Mouse (Mus musculus) kidney, postnatal 10 days (tissue): Measurements from ENCODE around the gene Cyp2d12.
"Not testable (repeated sequence)": the region's sequence is repeated elsewhere in the genome, so short reads cannot be mapped to it uniquely, and the experiment has no call there.

Experiments used
- DNase-seq: peaks from one replicate; pipeline ENCODE4 v3.0.0; 2021; ENCODE audit warnings: mixed read lengths

The Cyp2d12 gene

DNA sequence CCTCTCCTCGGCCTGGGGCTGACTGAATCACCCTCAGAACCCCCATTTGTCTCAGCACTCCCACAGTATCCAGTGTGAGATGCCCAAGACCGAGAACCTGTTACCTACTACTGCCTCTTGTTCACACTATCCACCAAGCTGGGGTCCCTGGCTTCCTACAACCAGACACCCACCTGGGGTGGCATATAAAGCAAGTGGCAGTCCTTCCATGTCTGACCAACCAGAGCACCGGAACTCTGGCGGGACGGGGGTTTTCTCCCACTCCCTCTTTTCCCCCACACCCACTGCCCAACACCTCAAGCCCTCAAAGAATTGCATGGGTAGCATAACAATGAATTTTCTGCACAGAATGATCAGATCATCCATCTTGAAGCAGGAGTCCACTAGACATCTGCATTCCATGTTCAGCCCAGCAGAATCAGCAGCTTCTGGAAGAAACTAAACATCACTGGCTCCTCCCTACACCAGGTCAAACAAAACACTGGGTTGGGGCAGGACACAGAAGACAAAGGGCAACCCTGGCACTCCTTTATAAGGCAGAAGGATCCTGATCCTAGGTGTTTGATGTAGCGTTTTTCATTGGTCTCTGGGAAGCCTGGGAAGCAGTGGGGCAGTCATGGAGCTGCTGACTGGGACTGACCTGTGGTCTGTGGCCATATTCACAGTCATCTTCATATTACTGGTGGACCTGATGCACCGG lies at the start of gene Cyp2d12:
Gene Cyp2d12, plus strand, starts transcription at position 542 of the 700 bp plus-strand sequence.
- no peak for DNase-seq

DNA sequence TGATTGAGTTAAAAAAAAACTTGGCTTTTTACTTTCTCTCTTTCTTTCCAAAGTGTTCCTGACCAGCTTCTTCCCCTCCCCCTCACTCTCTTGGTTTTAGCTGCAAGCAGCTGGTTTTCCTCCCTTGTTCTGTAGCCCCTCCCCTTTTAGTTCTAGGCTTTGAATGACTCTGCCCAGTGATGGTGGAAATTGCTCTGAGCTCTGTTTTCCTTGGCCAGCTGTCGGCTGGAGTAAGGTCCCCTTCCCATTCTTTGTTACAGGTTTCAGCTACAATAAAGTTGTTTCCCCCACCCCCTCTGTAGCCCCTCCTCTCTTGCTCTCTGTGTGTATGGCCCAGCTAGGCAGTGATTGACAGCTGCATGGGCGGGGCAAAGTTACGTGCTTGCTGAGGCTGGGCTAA lies 47.9 kb upstream of the Cyp2d12 start:
- no peak for DNase-seq

DNA sequence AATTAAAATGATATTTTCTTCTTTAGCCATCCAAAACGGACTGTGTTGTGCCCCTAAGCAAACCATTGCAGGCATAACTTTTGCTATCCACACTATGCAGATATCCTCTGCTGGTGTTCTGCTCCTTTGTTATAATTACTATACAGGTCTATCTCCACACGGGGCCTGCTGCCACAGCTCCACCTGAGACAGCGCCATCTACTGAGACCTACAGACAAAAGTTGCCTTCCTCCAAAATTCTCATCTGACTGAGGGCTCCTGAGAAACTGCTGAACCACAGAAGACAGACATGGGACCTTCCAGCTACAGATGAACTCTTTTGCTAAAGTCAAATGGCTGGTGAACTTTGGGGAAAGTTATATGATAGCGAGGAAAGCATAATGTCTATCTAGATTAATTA lies 47.1 kb upstream of the Cyp2d12 start:
- not testable (repeated sequence) for DNase-seq

DNA sequence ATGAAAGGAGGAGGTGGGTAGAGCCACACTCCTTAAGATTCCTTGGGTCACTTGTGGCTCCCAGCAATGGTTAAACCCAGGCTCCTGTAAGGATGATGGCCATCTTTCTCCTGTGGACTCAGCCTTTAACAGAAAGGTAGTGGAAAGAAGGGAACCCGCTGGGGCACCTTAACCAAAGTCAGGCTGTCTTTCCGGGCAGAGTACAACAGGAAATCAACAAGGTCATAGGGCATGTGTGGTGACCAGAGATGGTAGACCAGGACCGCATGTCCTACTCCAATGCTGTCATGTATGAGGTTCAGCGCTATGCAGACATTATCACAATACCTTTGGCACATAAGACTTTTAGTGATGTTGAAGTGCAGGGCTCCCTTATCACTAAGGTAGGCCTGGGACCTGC lies 45.4 kb upstream of the Cyp2d12 start:
- DNase-seq, result not testable (repeated sequence)

DNA sequence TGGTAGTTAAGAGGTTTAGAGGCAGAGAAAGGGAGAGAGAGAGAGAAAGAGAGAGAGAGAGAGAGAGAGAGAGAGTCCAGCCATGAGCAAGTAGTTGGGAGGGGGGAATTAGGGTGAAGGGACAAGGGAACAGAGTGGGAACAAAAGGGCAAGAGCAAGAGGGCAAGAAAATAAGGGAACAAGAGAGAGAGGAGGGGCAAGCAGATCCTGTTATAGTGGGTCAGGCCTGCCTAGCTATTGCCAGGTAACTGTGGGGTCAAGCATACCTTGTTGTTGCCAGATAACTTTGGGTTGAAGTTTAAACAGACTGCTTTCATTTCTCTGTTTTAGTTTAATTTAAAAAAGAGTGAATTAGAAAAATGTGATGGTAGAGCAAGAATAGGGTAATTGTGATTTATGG lies 44.4 kb upstream of the Cyp2d12 start:
- not testable (repeated sequence) for DNase-seq

DNA sequence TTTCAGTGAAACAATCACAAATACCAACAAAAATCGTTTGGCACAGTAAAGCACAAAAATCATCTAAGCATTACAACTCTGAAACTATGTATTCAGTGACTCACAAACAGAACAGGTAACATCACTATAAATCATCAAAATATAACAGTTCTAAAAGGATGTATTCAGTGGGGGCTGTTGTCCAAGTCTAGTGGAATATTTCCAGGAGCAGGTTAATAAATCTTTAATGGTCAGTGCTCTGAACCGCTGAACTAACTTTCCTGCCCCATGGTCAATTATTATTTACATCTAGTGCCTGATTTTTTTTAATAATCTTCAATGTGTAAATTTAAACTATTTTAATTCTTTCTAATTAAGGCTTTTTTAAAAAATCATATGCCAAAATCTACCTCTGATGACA lies 42.8 kb upstream of the Cyp2d12 start:
- DNase-seq, result not testable (repeated sequence)

DNA sequence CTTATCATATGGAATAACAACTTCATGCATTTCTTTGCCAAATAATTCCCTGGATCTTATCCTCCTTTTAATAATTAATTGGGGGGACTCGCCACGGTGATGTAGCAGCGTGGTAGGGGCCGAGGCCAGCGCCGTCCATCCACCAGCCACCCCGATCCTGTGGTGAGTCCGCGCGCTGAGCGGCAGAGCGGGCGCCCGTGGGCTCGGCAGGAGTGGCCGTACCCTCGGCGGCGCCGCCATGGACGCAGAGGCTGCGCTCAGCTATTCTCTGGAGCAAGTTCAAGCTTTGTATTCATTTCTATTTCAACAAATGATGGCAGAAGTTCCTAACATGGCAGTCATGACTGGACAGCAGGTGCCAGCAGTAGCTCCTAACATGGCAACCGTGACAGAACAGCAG lies 38.7 kb upstream of the Cyp2d12 start:
- DNase-seq, result not testable (repeated sequence)

DNA sequence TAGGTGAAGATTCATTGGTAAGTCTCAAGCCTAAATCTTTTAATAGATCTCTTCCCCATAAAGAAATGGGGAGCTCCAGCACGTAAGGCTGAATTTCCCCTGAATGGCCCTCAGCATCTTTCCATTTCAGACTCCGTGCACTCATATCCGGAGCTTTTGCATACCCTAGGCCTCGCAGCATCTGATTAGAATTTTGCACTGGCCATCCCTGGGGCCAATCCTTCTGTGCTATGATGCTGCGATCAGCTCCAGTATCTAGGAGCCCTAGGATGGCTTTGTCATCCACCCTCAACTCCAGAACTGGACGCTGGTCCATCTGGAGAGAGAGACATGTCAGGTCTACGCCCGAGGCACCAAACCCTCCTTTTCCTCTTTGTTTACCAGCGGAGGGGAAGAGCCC lies 27.5 kb upstream of the Cyp2d12 start:
- DNase-seq, result not testable (repeated sequence)

DNA sequence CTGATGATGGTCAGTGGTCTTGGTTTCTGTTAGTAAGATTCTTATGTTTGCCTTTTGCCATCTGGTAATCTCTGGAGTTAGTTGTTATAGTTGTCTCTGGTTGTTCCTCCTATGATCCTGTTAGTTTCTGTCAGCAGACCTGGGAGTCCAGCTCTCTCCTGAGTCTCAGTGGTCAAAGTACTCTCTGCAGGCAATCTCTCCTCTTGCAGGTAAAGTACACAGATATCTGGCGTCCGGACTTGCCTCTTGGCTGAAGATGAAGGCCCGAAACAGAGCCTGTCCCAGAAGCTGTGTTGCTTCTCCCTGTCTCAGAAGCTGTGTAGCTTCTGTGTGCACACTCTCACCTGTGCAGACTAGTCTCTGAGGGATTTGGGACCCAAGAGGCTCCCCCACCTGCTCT lies 22.2 kb upstream of the Cyp2d12 start:
- not testable (repeated sequence) for DNase-seq

DNA sequence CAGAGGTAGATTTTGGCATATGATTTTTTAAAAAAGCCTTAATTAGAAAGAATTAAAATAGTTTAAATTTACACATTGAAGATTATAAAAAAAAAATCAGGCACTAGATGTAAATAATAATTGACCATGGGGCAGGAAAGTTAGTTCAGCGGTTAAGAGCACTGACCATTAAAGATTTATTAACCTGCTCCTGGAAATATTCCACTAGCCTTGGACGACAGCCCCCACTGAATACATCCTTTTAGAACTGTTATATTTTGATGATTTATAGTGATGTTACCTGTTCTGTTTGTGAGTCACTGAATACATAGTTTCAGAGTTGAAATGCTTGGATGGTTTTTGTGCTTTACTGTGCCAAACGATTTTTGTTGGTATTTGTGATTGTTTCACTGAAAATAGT lies 11.9 kb upstream of the Cyp2d12 start:
- not testable (repeated sequence) for DNase-seq

DNA sequence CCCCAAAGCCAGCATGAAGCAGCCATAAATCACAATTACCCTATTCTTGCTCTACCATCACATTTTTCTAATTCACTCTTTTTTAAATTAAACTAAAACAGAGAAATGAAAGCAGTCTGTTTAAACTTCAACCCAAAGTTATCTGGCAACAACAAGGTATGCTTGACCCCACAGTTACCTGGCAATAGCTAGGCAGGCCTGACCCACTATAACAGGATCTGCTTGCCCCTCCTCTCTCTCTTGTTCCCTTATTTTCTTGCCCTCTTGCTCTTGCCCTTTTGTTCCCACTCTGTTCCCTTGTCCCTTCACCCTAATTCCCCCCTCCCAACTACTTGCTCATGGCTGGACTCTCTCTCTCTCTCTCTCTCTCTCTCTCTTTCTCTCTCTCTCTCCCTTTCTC lies 10.3 kb upstream of the Cyp2d12 start:
- DNase-seq, result not testable (repeated sequence)

DNA sequence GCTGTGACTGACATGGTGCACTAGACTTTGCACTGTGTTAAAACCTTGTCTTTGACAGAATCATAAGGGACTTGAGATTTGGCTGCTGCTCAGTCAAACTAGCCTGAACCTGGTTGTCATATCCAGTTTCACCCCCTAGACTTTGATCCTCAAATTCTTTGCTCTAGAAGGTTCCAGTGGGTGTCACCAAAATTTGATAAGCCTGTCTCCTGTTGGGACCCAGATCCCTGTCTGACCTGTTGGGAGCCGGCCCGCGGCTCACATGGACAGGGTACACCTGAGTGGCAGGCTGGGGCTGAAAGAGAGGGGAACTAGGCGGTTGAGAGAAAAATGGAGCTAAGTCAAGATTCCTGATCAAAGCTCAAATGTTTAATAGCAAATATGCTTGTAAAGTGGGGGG lies 7.1 kb upstream of the Cyp2d12 start:
- not testable (repeated sequence) for DNase-seq

DNA sequence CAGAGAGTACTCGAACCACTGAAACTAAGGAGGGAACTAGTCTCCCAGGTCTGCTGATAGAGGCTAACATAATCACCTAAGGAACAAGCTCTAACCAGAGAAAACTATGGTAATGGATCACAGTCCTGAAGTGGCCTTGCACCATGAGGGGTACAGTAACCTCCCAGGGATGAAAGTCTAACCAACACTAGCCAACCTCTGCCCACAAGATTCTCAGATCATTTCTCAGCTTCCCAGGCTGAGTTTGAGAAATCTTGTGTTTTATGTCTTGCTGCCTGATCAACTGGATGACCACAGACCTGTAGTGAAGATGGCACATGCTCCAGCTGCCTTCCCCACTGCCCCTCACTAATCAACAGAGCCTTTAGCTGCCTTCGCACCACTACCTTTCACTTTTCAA lies 1.7 kb upstream of the Cyp2d12 start:
- DNase-seq, result not testable (repeated sequence)

DNA sequence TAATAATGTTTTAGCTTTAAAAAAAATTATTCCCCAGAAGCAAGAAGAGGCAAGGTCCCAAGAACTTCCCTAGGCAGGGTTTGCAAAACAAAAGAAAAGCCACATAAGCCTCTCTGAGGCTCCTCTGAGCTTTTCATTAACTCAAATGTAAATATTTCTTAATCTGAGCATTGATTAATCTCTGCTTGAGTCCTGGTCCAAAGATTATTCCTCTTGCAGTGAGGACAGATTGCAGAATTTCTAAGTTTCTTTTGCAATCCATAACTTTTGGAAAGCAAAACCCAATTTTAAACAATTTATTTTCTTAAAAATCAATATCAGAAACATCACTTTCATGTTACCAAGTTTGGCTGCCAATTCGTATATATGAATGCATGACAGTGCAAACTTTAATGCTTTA lies 18.0 kb downstream of the Cyp2d12 start:
- DNase-seq, result no peak

DNA sequence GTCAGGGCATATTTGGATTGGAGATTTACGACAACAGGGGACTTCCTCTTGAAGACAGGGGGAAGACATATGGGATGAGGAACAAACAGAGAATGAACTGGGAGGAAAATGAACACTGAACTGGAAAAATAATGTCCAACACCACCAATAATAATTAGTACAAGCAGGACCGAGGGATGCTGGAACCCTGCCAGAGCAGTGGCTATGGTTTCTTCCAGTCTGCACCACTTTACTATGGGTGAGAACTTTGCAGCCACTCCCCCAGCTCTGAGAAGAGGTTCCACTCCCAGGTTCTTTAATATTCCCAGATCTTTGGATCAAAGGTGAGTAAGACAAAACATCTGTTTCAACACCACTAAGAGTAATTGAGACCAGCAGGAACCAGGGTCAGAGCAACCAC lies 24.2 kb downstream of the Cyp2d12 start:
- DNase-seq, result peak; percentile 51

DNA sequence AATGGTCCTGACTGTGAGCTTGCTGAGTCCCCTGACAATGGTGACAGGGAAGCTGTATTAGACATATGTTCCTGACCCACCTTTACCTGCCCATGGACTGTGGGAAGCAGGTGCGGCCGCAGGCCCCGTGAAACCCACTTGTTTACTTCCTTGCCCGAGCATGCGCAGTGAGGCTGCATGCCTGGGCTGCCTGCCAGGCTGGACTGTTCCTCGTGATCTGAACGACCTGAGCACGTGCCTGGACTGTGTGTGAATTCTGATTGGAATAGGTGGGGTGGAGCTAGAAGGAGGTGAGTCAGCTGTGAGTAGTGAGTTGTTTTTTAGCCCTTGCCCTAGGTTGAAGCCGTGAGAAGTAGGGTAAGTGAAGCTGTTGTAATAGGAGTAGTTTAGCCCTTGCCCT lies 27.7 kb downstream of the Cyp2d12 start:
- peak; percentile 54 for DNase-seq
